Mouse (Mus musculus) telencephalon, adult 2 months (tissue): ENCODE measurements at regions not wholly inside any gene's neighbourhood (a gene's known extent, or its start where the extent isn't known, plus 50 kb on each side); places are given as distances from the start of the nearest gene placed in this dataset.

Experiments
- DNase-seq: peaks from one replicate; pipeline ENCODE4 v3.0.0-alpha.2; 2011; ENCODE audit warnings: low read depth, low spot score

- no peak for DNase-seq
Measured at GRCm38 (mm10) chr1:103762044-103762663, 1006.2 kb upstream of the Cdh20 start.

GRCm38 (mm10) chr1:103762745-103763144 lies 1005.6 kb upstream of the Cdh20 start:
- no peak for DNase-seq

DNA sequence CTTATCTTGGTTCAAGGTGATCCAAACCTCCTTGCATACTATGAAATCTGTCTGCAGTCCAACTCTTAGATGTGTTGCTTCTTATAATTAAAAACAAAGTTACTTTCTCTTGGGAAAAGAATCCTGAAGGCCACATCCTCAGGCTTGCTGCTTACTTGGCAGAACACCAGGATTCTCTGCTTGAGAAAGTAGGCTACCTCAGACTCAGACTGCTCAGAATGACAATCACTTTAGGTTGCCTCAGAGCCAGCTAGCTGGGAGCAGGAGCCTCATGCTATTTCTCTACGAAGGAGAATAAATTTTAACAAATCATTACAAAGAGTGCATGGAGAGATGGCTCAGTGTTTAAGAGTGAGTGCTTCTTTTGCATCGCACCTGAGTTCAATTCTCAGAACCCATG lies 1001.0 kb upstream of the Cdh20 start:
- no peak for DNase-seq

- DNase-seq, result no peak
Measured at GRCm38 (mm10) chr1:103784692-103785091, 983.6 kb upstream of the Cdh20 start.

- DNase-seq, result no peak
Measured at GRCm38 (mm10) chr1:103796337-103796736, 972.0 kb upstream of the Cdh20 start.

GRCm38 (mm10) chr1:103799343-103799742 lies 969.0 kb upstream of the Cdh20 start:
- peak; percentile 22 for DNase-seq

GRCm38 (mm10) chr1:103817946-103818345 lies 950.4 kb upstream of the Cdh20 start:
- no peak for DNase-seq
